Mouse (Mus musculus) small intestine, adult 2 months (tissue): ENCODE results near the gene Tmem211.

Experiments used
- CTCF ChIP-seq: fragments of 200-500 bp; IDR thresholded peaks from 2 replicates; pipeline ENCODE4 v1.5.1; 2012; ENCODE audit warnings: low read depth, mild to moderate bottlenecking, control low read depth, inconsistent platforms, low read length, moderate library complexity, mixed read lengths; ENCODE audit not compliant: insufficient replicate concordance, insufficient read length; ENCODE audit errors: extremely low read depth
- POLR2A ChIP-seq: fragments of 200-500 bp; IDR thresholded peaks from 2 replicates; pipeline ENCODE4 v1.6.1; 2012; ENCODE audit warnings: low read depth, mild to moderate bottlenecking, control low read depth, inconsistent platforms, low read length, moderate library complexity

DNA sequence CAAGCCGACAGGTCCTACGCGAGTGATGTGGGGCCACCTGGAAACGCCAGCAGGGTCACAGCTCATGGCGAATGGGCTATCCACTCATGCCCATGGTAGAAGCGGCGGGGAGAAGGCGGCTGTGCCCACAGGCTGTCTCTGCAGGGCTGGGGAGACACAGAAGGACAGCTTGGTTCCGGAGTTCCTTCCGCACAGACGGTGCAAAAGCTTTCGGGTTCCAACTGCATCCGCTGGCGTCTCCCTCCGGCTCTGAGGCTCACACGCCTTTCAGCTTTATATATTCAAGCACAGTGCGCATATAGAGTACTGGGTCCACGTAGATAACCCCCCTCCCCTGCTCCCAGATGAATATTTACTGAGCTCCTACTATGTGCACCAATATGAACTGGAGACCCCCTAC lies 32.9 kb upstream of the Tmem211 start:
- no peak for TF ChIP-seq CTCF
- TF ChIP-seq POLR2A, result no peak
